Mouse (Mus musculus) effector memory CD4-positive, alpha-beta T cell, adult 7 months (primary cell): ENCODE results near the gene Slc2a5. TPM values are rescaled to one million over a fixed set of nuclear protein-coding genes. Genes with fewer than 3 reads are reported as not detected.

Experiments
- polyA plus RNA-seq: library from polyadenylated mRNA; unstranded; fragments of 100-300 nt; shearing (Covaris generic); gene quantifications from one replicate; pipeline ENCODE4 v1.2.1, GENCODE M21; 2017

The Slc2a5 gene
- polyA plus RNA-seq, result 0.72 TPM

DNA sequence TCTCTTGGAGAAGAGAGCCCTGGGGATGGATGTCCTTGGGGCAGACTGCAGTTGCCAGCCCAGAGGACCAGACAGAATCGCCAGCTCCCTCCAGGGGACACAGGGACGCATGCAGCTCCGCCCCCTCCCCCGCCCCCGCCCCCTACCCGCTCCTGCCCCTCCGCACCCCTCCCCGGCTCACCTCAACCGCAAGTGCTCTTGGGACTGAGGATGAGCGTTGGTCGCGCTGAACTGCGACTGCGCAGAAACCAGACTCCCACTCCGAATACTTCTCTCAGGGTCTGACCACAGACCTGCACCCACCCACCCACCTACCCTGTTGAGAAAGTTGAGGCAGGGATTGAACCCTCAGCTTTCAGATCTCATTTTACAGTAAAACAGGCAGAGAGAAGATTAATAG, at the start of gene Slc2a5:
Slc2a5 (plus strand) TSS at position 229 of the 400 bp plus-strand sequence.

GRCm38 (mm10) chr4:150087161-150087889, 31.8 kb upstream of the Slc2a5 start, which contains the start of gene Gpr157:
TSS of gene Gpr157 (plus strand) at chr4:150087365.

Other genes starting within 250 kb of the Slc2a5 start
- 9.4 TPM for gene Spsb1, start 164.2 kb upstream of the Slc2a5 start, polyA plus RNA-seq
- 7.7 TPM for gene H6pd, start 110.3 kb upstream of the Slc2a5 start, polyA plus RNA-seq
- gene Gpr157, start 31.9 kb upstream of the Slc2a5 start, polyA plus RNA-seq, result not detected
- gene Slc2a7, start 29.7 kb downstream of the Slc2a5 start, polyA plus RNA-seq, result not detected
- not detected for gene Car6, start 82.0 kb downstream of the Slc2a5 start, polyA plus RNA-seq
- 1,085 TPM for gene Eno1, start 117.4 kb downstream of the Slc2a5 start, polyA plus RNA-seq
- 11.1 TPM for gene Rere, start 162.4 kb downstream of the Slc2a5 start, polyA plus RNA-seq